Mouse (Mus musculus): Measurements from ENCODE around the gene Clip2.
"Not testable (repeated sequence)": the region's sequence is repeated elsewhere in the genome, so short reads cannot be mapped to it uniquely, and the experiment has no call there.

Clip2 gene

GRCm38 (mm10) chr5:134455914-134456423, 96.3 kb downstream of the Clip2 start:
- peak; percentile 47 for DNase-seq

DNA sequence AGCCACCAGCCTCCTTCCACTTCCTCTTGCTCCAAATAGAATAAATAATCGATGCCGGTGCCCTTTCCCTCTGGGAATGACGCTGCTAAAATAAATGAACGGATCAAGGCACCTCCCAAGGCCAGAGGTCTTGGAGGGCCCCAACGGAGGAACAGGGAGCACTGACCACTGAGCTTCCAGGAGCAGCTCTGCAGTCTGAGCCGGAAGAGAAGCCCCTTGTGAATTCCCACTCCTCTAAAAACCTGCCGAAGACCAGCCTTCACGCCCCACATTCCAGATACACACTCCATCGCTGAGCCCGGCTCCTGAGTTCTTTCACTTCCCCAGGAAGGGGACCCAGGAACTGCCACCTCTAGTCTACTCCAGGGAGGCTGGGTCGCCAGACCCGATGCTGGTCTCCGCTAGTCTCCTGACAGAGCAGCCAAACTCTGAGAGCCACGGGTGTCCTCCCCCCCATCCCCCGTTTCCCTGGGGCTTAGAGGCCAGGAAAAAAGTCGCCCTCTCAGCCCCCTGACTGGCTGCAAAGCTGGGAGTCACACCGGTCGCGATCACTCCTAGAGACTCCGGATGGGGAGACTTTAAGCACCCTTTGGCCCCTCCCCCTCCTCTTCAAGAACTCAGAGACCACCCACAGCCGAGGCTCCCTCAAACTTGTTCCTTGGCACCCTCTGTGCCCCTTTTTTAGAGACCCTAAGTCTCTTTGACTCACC, 96.9 kb downstream of the Clip2 start:
- peak; percentile 17 for DNase-seq

DNA sequence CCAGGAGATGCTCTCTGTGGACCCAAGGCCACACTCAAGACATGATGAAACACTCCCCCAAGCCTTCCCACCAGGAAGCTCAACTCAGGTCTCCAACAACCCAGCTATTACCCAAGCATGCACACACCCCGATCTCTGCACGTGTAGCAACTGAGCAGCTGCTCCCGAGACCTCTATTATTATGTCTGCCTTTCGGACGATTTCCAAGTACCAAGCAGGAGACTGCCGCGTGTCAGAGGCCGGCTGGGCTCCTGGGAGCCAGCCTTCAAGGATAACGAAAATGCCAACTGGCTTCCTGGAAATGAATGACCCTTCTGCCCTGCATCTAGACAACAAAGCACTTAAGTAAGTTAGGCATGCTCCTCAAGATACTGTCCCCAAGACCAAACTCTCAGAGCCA, 97.8 kb downstream of the Clip2 start:
- DNase-seq: no peak

DNA sequence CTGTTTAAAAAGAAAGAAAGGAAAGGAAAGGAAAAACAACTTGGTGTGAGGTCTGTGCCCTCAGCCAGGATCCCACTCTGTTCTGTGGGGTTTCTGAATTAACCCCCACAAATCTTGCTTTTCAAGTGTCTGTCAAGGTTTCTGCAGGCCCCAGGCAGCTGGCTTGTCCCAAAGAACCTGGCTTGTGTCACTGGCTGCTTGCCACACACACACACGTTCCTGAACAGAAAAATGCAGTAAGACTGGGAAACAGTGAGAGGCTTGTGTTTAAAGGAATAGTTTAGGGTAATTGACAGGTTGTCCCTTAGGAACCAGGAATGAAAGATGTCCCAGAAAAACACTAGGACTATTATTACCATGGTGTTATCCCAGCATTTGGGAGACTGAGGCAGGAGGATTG, 98.7 kb downstream of the Clip2 start:
- no peak for DNase-seq

- not testable (repeated sequence) for DNase-seq
Measured at GRCm38 (mm10) chr5:134446755-134447154, 105.5 kb downstream of the Clip2 start.

DNA sequence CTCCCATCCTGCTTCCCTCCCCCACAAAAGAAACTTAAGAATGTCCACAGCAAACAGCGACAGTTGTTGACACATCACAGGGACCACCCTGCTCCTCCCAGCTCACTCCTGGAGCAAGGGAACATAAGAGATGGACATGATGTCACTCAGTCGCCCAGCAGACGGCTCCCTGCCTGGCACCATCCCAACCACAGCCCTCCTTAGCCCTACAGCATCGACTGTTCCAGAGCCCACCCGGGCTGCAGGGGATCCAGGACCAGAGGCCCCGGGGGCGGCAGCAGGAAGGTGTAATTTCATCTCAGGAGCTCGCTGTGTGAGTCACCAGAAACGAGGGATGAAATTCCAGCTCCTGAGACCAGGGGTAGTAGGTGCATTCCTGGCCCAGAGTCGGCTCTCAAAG, 106.3 kb downstream of the Clip2 start:
- no peak for DNase-seq

GRCm38 (mm10) chr5:134445208-134445831, 106.9 kb downstream of the Clip2 start:
- DNase-seq: no peak

DNA sequence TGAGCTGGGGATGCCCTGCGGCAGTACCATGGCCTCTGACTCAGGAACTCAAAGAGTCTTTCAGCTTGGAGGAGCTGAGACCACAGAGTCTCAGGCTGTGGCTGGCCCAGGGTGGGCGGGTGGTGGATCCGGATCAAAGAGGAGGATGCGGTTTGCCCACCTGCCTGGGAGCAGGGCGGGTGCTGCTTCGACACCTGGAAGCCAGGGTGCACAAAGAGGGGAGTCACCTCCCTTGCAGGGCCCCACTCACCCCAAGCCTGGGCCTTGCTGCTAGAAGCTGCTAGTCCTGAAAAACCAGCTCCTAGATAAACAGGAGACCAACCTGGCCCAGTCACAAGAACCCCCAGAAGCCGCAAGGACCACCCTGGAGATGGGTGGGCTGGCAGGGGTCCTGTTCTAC, 107.8 kb downstream of the Clip2 start:
- DNase-seq: no peak

DNA sequence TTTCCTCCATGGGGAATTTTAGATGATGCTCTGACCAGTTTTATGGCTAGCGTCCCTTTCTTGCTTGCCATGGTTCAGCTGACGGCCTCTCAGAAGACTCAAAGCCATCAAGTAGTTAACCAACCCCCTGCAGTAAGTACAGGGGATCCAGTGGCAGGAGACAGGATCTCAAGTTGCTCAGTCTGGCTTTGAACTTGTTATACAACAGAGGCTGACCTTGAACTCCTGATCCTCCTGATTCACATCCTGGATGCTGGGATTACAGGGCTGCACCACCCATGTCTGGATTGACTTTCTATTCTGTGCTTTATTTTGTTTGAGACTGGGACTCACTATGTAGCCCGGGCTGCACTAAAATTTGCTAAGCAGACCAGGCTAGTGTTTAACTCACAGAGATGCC, 110.2 kb downstream of the Clip2 start:
- no peak for DNase-seq

GRCm38 (mm10) chr5:134441105-134441504, 111.1 kb downstream of the Clip2 start:
- no peak for DNase-seq

GRCm38 (mm10) chr5:134440098-134440497, 112.1 kb downstream of the Clip2 start:
- peak; percentile 45 for DNase-seq

GRCm38 (mm10) chr5:134439481-134439880, 112.8 kb downstream of the Clip2 start:
- no peak for DNase-seq

All from liver (tissue).